Mouse (Mus musculus) kidney, postnatal 0 days (tissue): ENCODE measurements around the gene Crabp1. TPM values are rescaled to one million over a fixed set of nuclear protein-coding genes. Genes with fewer than 3 reads are reported as not detected.

Source experiments
- ATAC-seq: fragments of 200-750 bp; cut with Nextera tagmentation; replicated peaks from 2 replicates; pipeline ENCODE4 v1.8.0; 2017; ENCODE audit warnings: low read depth, moderate number of reproducible peaks, moderate TSS enrichment, moderate library complexity; ENCODE audit not compliant: low FRiP score
- DNase-seq: peaks from one replicate; pipeline ENCODE4 v3.0.0-alpha.2; 2016; ENCODE audit warnings: low spot score
- H3K27ac ChIP-seq: fragments of 300-500 bp; sonication (generic); 2 replicates; pipeline ENCODE4 v1.5.1; 2014; ENCODE audit warnings: mild to moderate bottlenecking
- H3K27me3 ChIP-seq: fragments of 300-500 bp; sonication (generic); 2 replicates; pipeline ENCODE4 v1.6.1; 2014; ENCODE audit warnings: low read length, mixed read lengths; ENCODE audit not compliant: insufficient read depth
- H3K36me3 ChIP-seq: fragments of 300-500 bp; sonication (generic); 2 replicates; pipeline ENCODE4 v1.6.1; 2014; ENCODE audit warnings: low read length, mixed read lengths; ENCODE audit not compliant: insufficient read depth
- H3K4me1 ChIP-seq: fragments of 300-500 bp; sonication (generic); replicated peaks from 2 replicates; pipeline ENCODE4 v1.6.1; 2014; ENCODE audit warnings: antibody characterized with exemption, low read length, mixed read lengths; ENCODE audit not compliant: insufficient read depth
- H3K4me2 ChIP-seq: fragments of 300-500 bp; sonication (generic); 2 replicates; pipeline ENCODE4 v1.6.1; 2014; ENCODE audit warnings: mild to moderate bottlenecking, low read length, moderate library complexity, mixed read lengths
- H3K4me3 ChIP-seq: fragments of 300-500 bp; sonication (generic); replicated peaks from 2 replicates; pipeline ENCODE4 v1.5.1; 2014; ENCODE audit warnings: low read depth, low read length
- H3K9ac ChIP-seq: fragments of 300-500 bp; sonication (generic); 2 replicates; pipeline ENCODE4 v1.6.1; 2014; ENCODE audit warnings: low read depth, low read length
- H3K9me3 ChIP-seq: fragments of 300-500 bp; sonication (generic); replicated peaks from 2 replicates; pipeline ENCODE4 v1.6.1; 2016; ENCODE audit warnings: low read length, inconsistent platforms, mixed read lengths
- CTCF ChIP-seq: IDR thresholded peaks from 2 replicates; pipeline ENCODE4 v1.5.1; 2016; ENCODE audit warnings: antibody characterized with exemption, low read depth, mild to moderate bottlenecking, moderate library complexity
- WGBS: fragments of 180-500 bp; shearing (Covaris S2); extraction: QIAGEN DNeasy Blood & Tissue Kit; methylation state at CpG from one replicate; pipeline ENCODE4 v1.1.7; 2014; 5-methylcytosine and 5-hydroxymethylcytosine counted together
- polyA plus RNA-seq: library from polyadenylated mRNA; unstranded; fragments of >200 nt; fragmentation: Nextera tagmentation; extraction: Ambion mirVana; gene quantifications from 2 replicates; pipeline ENCODE4 v1.2.1, GENCODE M21; 2015

Gene Crabp1
- polyA plus RNA-seq, 1 experiment from 2014 or later: 14.3 TPM

DNA sequence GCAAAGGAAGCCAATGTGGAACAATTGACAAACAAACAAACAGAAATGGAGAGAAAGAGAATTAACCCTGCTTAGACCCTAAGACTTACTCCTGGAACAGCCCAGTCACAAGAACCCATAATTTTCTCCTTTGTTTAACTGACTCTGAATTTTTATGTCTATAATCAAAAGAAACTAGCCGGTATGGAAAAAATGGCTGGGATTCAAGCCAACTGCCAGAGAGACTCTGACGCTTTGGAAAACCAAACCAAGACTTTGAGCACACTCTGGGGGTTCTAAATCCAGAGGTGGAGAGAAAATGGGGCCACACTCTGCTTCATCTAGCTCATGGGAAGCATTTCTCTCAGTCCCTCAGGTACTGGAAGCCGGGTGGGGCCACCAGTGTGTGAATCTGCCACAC is 20.7 kb downstream of the Crabp1 start:
- Histone ChIP-seq H3K4me3 (no peak overlapping the region), H3K4me2 (no peak overlapping the region), H3K27ac (no peak overlapping the region), H3K9me3 (no peaks in the 10 kb centered on the region), H3K4me1 (peaks cover 4% of the 10 kb centered on the region; the same call in 1 of the 2 replicates), H3K27me3 (no peaks in the 10 kb centered on the region), H3K36me3 (no peaks in the 10 kb centered on the region), H3K9ac (no peak overlapping the region)
- DNase-seq (no peak), ATAC-seq (no peak)
- 70% methylated on average over 3 of the region's 3 CpGs for WGBS
- TF ChIP-seq CTCF: no peak

DNA sequence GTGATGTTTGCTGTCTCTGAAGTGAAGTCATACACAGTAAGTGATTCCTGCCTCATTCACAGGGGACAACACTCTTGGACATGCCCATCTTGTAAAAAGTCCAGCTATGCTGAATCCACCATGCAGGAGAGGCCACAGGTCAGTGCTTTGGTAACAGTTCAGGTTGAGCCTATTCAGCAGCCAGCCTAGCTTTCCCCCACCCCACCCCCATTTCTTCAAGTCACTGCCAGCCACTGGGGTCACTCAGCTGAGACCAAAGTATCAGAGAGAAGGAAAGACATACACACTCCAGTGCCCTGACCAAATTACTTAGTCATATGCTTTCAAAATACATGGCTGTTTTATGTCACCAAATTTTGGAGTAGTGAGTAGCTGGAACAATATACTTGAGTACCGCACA is 21.5 kb downstream of the Crabp1 start:
- Histone ChIP-seq H3K27ac (no peak overlapping the region), H3K36me3 (no peaks in the 10 kb centered on the region)

DNA sequence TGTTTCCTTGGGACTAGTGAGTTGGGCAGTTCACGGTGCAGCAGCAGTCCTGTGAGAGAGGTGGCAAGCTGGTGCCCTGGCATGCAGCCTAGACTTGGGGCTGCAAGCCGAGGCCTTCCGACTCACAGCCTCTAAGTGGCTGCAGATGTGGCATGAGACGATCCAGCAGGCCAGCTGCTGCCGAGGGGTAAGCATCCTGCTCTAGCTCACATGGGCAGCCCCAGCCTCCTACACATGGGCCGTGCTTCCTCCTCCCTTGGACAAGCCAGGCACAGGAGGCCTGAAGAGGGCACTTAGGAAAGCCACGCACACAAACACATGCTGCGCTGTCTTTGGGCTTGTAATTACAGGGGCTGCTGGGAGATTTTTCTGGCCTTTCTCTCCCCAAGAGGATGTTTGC is 23.2 kb downstream of the Crabp1 start:
- no peak overlapping the region for H3K9ac ChIP-seq
- no peak overlapping the region for H3K4me3 ChIP-seq
- H3K27me3 ChIP-seq: no peaks in the 10 kb centered on the region
- peaks cover 4% of the 10 kb centered on the region; the same call in 1 of the 2 replicates for H3K4me1 ChIP-seq
- H3K9me3 ChIP-seq: no peaks in the 10 kb centered on the region
- no peaks in the 10 kb centered on the region for H3K36me3 ChIP-seq
- WGBS: 35% methylated on average over 8 of the region's 8 CpGs
- no peak for TF ChIP-seq CTCF
- DNase-seq (no peak), ATAC-seq (no peak)
- no peak overlapping the region for H3K4me2 ChIP-seq
- no peak overlapping the region for H3K27ac ChIP-seq

More for the DNA sequence above, 21.5 kb downstream of the Crabp1 start:
- no peak for TF ChIP-seq CTCF
- Histone ChIP-seq H3K4me3 (no peak overlapping the region), H3K4me1 (peaks cover 4% of the 10 kb centered on the region; the same call in 1 of the 2 replicates), H3K9me3 (no peaks in the 10 kb centered on the region), H3K27me3 (no peaks in the 10 kb centered on the region), H3K4me2 (no peak overlapping the region), H3K9ac (no peak overlapping the region)
- ATAC-seq (no peak; the same call in 1 of the 2 replicates), DNase-seq (no peak)
- 78% methylated on average over 1 of the region's 1 CpGs for WGBS

DNA sequence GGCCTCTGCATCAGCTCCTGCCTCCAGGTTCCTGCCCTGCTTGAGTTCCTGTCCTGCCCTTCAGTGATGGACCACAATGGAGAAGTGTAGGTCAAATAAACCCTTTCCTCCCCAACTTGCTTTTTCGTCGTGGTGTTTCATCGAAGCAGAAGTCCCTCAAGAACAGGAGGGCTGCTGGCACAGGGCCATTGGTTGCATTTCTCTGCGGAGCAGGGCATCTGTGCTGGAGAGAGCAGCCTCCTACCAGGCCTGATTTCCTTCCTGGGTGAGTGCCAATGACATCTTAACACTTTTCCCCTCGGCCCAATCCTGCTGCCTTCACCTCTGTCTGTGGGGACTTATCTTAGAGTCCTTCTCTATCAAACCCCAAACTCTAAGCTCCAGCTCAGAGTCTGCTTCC is 25.7 kb downstream of the Crabp1 start:
- no peak overlapping the region for H3K4me2 ChIP-seq
- no peak overlapping the region for H3K27ac ChIP-seq
- no peak overlapping the region for H3K9ac ChIP-seq
- DNase-seq (no peak), ATAC-seq (no peak)
- 58% methylated on average over 5 of the region's 5 CpGs for WGBS
- peaks cover 4% of the 10 kb centered on the region; the same call in 1 of the 2 replicates for H3K4me1 ChIP-seq
- TF ChIP-seq CTCF: no peak
- no peaks in the 10 kb centered on the region for H3K9me3 ChIP-seq
- no peaks in the 10 kb centered on the region for H3K36me3 ChIP-seq
- H3K4me3 ChIP-seq: no peak overlapping the region
- no peaks in the 10 kb centered on the region for H3K27me3 ChIP-seq

DNA sequence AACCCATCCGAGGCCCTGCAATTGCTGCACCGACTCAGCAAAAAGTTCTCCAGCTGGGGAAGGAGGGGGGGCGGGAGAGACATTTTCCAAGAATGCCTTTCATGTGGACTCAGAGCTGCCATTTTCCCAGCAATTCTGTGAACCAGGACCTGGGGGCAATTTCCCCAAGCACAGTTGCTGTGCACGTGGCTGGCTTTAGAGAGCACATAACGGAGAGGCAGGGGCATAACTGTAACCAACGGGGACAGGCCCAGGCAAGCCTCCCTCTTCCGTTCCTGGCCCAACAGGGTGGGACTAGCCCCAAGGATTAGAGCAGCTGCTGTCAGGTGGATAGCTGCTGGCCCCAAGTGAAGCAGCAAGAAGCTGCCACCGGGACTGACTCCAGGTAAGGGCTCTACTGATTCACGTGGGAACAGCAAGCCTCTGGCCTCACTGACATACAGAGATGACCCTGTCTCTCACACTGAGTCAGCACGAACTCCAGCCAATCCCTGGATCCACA is 37.0 kb downstream of the Crabp1 start:
- Histone ChIP-seq H3K4me3 (no peak overlapping the region), H3K27me3 (no peaks in the 10 kb centered on the region), H3K9me3 (no peaks in the 10 kb centered on the region), H3K9ac (no peak overlapping the region), H3K4me1 (no peaks in the 10 kb centered on the region), H3K4me2 (no peak overlapping the region), H3K27ac (no peak overlapping the region), H3K36me3 (no peaks in the 10 kb centered on the region)
- DNase-seq: no peak
- no peak for ATAC-seq
- TF ChIP-seq CTCF: no peak
- 31% methylated on average over 10 of the region's 10 CpGs for WGBS

DNA sequence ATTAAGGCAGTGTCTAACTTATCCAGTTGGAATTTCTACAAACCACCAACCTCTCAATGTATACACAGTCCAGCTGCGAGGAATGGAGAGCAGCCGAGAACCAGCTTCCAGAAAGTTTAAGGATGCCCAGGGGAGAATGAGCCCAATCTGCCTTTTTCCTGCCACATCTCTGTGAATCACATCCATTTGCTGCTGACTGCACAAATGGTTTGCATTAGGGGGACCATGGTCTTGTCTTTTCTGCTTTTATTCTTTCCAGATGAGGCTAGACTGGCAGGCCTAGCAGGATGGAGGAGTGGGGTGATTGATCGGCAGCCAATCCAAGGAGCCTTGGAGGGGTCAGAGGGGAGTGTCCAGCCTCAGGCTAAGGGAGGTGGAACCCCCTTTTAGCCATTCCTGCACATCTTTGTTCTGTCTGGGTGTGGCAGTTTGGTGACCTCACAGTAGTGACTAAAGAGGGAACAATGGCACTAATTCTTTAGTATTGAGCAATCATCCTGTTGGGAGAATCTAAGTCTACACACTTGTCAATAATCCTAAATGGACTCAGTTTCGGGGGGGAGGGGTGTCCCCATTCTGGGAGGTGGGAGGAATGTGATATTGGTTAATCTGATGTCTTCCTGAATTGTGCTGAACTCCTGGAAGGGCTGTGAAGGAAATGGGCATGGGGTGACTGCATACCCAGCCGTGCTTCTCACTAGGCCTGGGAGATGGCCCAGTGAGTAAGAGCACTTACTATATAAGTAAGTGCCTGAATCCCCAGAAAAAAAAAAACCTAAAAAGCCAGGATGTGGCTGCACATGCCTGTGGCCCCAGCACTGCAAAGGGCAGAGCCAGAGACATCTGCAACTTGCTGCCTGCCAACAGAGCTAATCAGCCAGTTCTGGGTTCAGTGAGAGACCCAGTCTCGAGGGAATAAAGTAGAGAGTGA is 38.5 kb downstream of the Crabp1 start:
- Histone ChIP-seq H3K4me2 (no peak overlapping the region), H3K4me1 (no peaks in the 10 kb centered on the region), H3K9ac (no peak overlapping the region), H3K9me3 (no peaks in the 10 kb centered on the region), H3K4me3 (no peak overlapping the region), H3K36me3 (no peaks in the 10 kb centered on the region), H3K27ac (no peak overlapping the region), H3K27me3 (no peaks in the 10 kb centered on the region)
- WGBS: 69% methylated on average over 6 of the region's 6 CpGs
- DNase-seq (no peak), ATAC-seq (no peak)
- TF ChIP-seq CTCF: no peak
